Mouse (Mus musculus) embryonic facial prominence, embryonic 12.5 days (tissue): Measurements from ENCODE around the gene Bmp2. TPM values are rescaled to one million over a fixed set of nuclear protein-coding genes. Genes with fewer than 3 reads are reported as not detected.

Experiments used
- ATAC-seq: fragments of 200-750 bp; cut with Nextera tagmentation; 2 replicates; pipeline ENCODE4 v1.8.0; 2017; ENCODE audit not compliant: insufficient number of reproducible peaks, insufficient read depth, low FRiP score, low TSS enrichment
- H3K27ac ChIP-seq: fragments of 300-500 bp; sonication (generic); 2 replicates; pipeline ENCODE4 v1.5.1; 2016; ENCODE audit warnings: mild to moderate bottlenecking
- H3K27me3 ChIP-seq: fragments of 300-500 bp; sonication (generic); 2 replicates; pipeline ENCODE4 v1.6.1; 2016; ENCODE audit warnings: mild to moderate bottlenecking, moderate library complexity
- H3K36me3 ChIP-seq: fragments of 300-500 bp; sonication (generic); 2 replicates; pipeline ENCODE4 v1.6.1; 2016; ENCODE audit warnings: mild to moderate bottlenecking
- H3K4me1 ChIP-seq: fragments of 300-500 bp; sonication (generic); 2 replicates; pipeline ENCODE4 v1.6.1; 2016
- H3K4me2 ChIP-seq: fragments of 300-500 bp; sonication (generic); replicated peaks from 2 replicates; pipeline ENCODE4 v1.6.1; 2016; ENCODE audit warnings: mild to moderate bottlenecking, moderate library complexity
- H3K4me3 ChIP-seq: fragments of 300-500 bp; sonication (generic); 2 replicates; pipeline ENCODE4 v1.5.1; 2016; ENCODE audit warnings: mild to moderate bottlenecking
- H3K9ac ChIP-seq: fragments of 300-500 bp; sonication (generic); 2 replicates; pipeline ENCODE4 v1.6.1; 2016; ENCODE audit warnings: mild to moderate bottlenecking, moderate library complexity
- H3K9me3 ChIP-seq: fragments of 300-500 bp; sonication (generic); 2 replicates; pipeline ENCODE4 v1.6.1; 2016; ENCODE audit warnings: mild to moderate bottlenecking, moderate library complexity
- WGBS: fragments of 180-500 bp; shearing (Covaris S2); methylation state at CpG from one replicate; pipeline ENCODE4 v1.1.7; 2016; 5-methylcytosine and 5-hydroxymethylcytosine counted together
- polyA plus RNA-seq: library from polyadenylated mRNA; unstranded; fragments of >200 nt; fragmentation: Nextera tagmentation; extraction: Ambion mirVana; gene quantifications from 2 replicates; pipeline ENCODE4 v1.2.1, GENCODE M21; 2016

Bmp2 gene
- polyA plus RNA-seq, 1 experiment from 2014 or later, result 18.8 TPM

GRCm38 (mm10) chr2:133533073-133533472, 18.9 kb upstream of the Bmp2 start:
- Histone ChIP-seq H3K36me3 (no peaks in the 10 kb centered on the region), H3K27me3 (no peaks in the 10 kb centered on the region), H3K9me3 (no peaks in the 10 kb centered on the region), H3K27ac (no peak overlapping the region), H3K4me2 (no peak overlapping the region), H3K4me3 (no peak overlapping the region), H3K4me1 (no peaks in the 10 kb centered on the region), H3K9ac (no peak overlapping the region)
- 61% methylated on average over 3 of the region's 3 CpGs for WGBS
- no peak for ATAC-seq

GRCm38 (mm10) chr2:133535481-133535880, 16.5 kb upstream of the Bmp2 start:
- 86% methylated on average over 9 of the region's 9 CpGs for WGBS
- Histone ChIP-seq H3K4me1 (no peaks in the 10 kb centered on the region), H3K9ac (no peak overlapping the region), H3K4me3 (no peak overlapping the region), H3K9me3 (no peaks in the 10 kb centered on the region), H3K27me3 (no peaks in the 10 kb centered on the region), H3K27ac (no peak overlapping the region), H3K4me2 (no peak overlapping the region), H3K36me3 (no peaks in the 10 kb centered on the region)
- ATAC-seq, result no peak

GRCm38 (mm10) chr2:133536812-133537211, 15.1 kb upstream of the Bmp2 start:
- Histone ChIP-seq H3K36me3 (no peaks in the 10 kb centered on the region), H3K27me3 (no peaks in the 10 kb centered on the region), H3K4me1 (no peaks in the 10 kb centered on the region), H3K27ac (no peak overlapping the region), H3K4me3 (no peak overlapping the region), H3K9me3 (no peaks in the 10 kb centered on the region), H3K4me2 (no peak overlapping the region), H3K9ac (no peak overlapping the region)
- WGBS, result 88% methylated on average over 7 of the region's 7 CpGs
- ATAC-seq, result no peak

- no peak overlapping the region for H3K4me3 ChIP-seq
- 62% methylated on average over 1 of the region's 1 CpGs for WGBS
- no peak overlapping the region for H3K27ac ChIP-seq
- H3K36me3 ChIP-seq, result no peaks in the 10 kb centered on the region
- H3K27me3 ChIP-seq, result no peaks in the 10 kb centered on the region
- H3K9ac ChIP-seq, result no peak overlapping the region
- no peaks in the 10 kb centered on the region for H3K9me3 ChIP-seq
- no peak for ATAC-seq
- H3K4me2 ChIP-seq, result no peak overlapping the region
- no peaks in the 10 kb centered on the region for H3K4me1 ChIP-seq
Measured at GRCm38 (mm10) chr2:133540702-133541101, 11.3 kb upstream of the Bmp2 start.

GRCm38 (mm10) chr2:133550238-133550682, 1.7 kb upstream of the Bmp2 start:
- no peaks in the 10 kb centered on the region for H3K36me3 ChIP-seq
- ATAC-seq, result no peak
- no peak overlapping the region for H3K9ac ChIP-seq
- no peaks in the 10 kb centered on the region for H3K9me3 ChIP-seq
- H3K27me3 ChIP-seq, result peaks cover 30% of the 10 kb centered on the region
- no peak overlapping the region for H3K4me3 ChIP-seq
- H3K27ac ChIP-seq, result no peak overlapping the region
- 23% methylated on average over 4 of the region's 4 CpGs for WGBS
- H3K4me2 ChIP-seq, result no peak overlapping the region
- H3K4me1 ChIP-seq, result peaks cover 17% of the 10 kb centered on the region

- WGBS, result under 1% methylated on average over 48 of the region's 48 CpGs
- peaks cover 33% of the 10 kb centered on the region for H3K27me3 ChIP-seq
- no peak overlapping the region for H3K27ac ChIP-seq
Measured at GRCm38 (mm10) chr2:133552842-133553465, 995 bp downstream of the Bmp2 start.

GRCm38 (mm10) chr2:133553911-133554285, 1.9 kb downstream of the Bmp2 start:
- Histone ChIP-seq H3K9me3 (no peaks in the 10 kb centered on the region), H3K9ac (peak overlapping the region; percentile 57), H3K27ac (no peak overlapping the region), H3K27me3 (peaks cover 33% of the 10 kb centered on the region), H3K36me3 (no peaks in the 10 kb centered on the region), H3K4me2 (peak overlapping the region; percentile 86), H3K4me1 (peaks cover 17% of the 10 kb centered on the region), H3K4me3 (peak overlapping the region; percentile 67)
- ATAC-seq, result no peak
- 27% methylated on average over 9 of the region's 9 CpGs for WGBS

More at GRCm38 (mm10) chr2:133552842-133553465, 995 bp downstream of the Bmp2 start:
- H3K9ac ChIP-seq, result peak overlapping the region; percentile 78
- peak overlapping the region; percentile 86 for H3K4me2 ChIP-seq
- no peaks in the 10 kb centered on the region for H3K9me3 ChIP-seq
- H3K4me1 ChIP-seq, result peaks cover 17% of the 10 kb centered on the region
- 0 out of 2 replicates have a peak, but pooled peaks have one; percentile 19 for ATAC-seq
- H3K36me3 ChIP-seq, result no peaks in the 10 kb centered on the region
- peak overlapping the region; percentile 67 for H3K4me3 ChIP-seq

GRCm38 (mm10) chr2:133554286-133555021, 2.5 kb downstream of the Bmp2 start:
- ATAC-seq, result peak; percentile 35

GRCm38 (mm10) chr2:133564248-133564886, 12.4 kb downstream of the Bmp2 start:
- Histone ChIP-seq H3K27ac (no peak overlapping the region), H3K36me3 (peaks cover 7% of the 10 kb centered on the region; the same call in 1 of the 2 replicates)

More at GRCm38 (mm10) chr2:133554286-133555021, 2.5 kb downstream of the Bmp2 start:
- Histone ChIP-seq H3K9me3 (no peaks in the 10 kb centered on the region), H3K36me3 (no peaks in the 10 kb centered on the region), H3K4me1 (peaks cover 17% of the 10 kb centered on the region), H3K4me3 (peak overlapping the region; percentile 67), H3K27ac (0 out of 2 replicates have a peak overlapping the region, but pooled peaks have one; percentile 30), H3K27me3 (peaks cover 30% of the 10 kb centered on the region), H3K9ac (peak overlapping the region; percentile 57), H3K4me2 (peak overlapping the region; percentile 86)
- WGBS, result under 1% methylated on average over 54 of the region's 55 CpGs

GRCm38 (mm10) chr2:133565424-133565823, 13.5 kb downstream of the Bmp2 start:
- Histone ChIP-seq H3K4me1 (peaks cover 13% of the 10 kb centered on the region), H3K9me3 (no peaks in the 10 kb centered on the region), H3K27ac (no peak overlapping the region), H3K4me2 (no peak overlapping the region), H3K27me3 (no peaks in the 10 kb centered on the region), H3K4me3 (no peak overlapping the region), H3K36me3 (peaks cover 7% of the 10 kb centered on the region; the same call in 1 of the 2 replicates), H3K9ac (no peak overlapping the region)
- ATAC-seq, result no peak
- 85% methylated on average over 5 of the region's 5 CpGs for WGBS

More at GRCm38 (mm10) chr2:133564248-133564886, 12.4 kb downstream of the Bmp2 start:
- ATAC-seq, result no peak
- Histone ChIP-seq H3K9me3 (no peaks in the 10 kb centered on the region), H3K4me3 (no peak overlapping the region), H3K9ac (no peak overlapping the region), H3K4me2 (no peak overlapping the region), H3K4me1 (peaks cover 13% of the 10 kb centered on the region), H3K27me3 (no peaks in the 10 kb centered on the region)
- 79% methylated on average over 10 of the region's 10 CpGs for WGBS

GRCm38 (mm10) chr2:133565995-133566710, 14.2 kb downstream of the Bmp2 start:
- Histone ChIP-seq H3K4me2 (no peak overlapping the region), H3K27ac (peak overlapping the region; percentile 46; the same call in 1 of the 2 replicates), H3K27me3 (no peaks in the 10 kb centered on the region), H3K4me1 (peaks cover 13% of the 10 kb centered on the region), H3K4me3 (no peak overlapping the region), H3K36me3 (peaks cover 3% of the 10 kb centered on the region; the same call in 1 of the 2 replicates), H3K9ac (no peak overlapping the region), H3K9me3 (no peaks in the 10 kb centered on the region)
- 50% methylated on average over 14 of the region's 14 CpGs for WGBS
- no peak for ATAC-seq
